Mouse (Mus musculus) fat pad, adult 2 months (tissue): ENCODE data around the gene Tubb5.

Experiments
- DNase-seq: peaks from one replicate; pipeline ENCODE4 v3.0.0-alpha.2; 2011; ENCODE audit warnings: low read depth, low spot score; ENCODE audit errors: extremely low read depth

The Tubb5 gene

DNA sequence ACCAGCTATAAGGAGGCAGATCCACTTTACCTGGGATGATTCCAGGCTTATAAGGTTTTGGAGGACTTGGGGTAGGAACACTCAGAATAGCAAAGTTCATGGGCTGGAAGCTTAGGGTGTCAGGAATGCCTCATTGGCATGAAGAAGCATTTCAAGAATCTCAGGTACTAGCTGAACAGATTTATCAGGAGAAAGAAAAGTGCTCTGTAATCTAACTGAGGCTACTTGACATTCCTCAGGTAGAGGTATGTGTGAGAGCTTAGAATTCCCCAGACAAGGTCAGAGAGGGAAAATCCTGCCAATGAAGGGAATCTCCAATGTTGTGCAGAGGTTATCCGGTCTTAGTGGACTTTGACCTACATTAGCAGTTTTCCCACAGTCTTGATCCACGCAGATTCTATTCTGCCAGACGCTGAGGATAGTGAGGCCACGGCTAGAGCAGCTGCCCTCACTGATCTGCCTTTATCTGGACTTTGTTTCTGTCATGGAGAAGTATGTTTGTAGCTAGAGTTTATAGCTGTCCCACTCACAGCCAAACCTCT is 34.2 kb downstream of the Tubb5 start:
- DNase-seq = no peak

- no peak for DNase-seq
Measured at GRCm38 (mm10) chr17:35803020-35803419, 35.1 kb downstream of the Tubb5 start.

DNA sequence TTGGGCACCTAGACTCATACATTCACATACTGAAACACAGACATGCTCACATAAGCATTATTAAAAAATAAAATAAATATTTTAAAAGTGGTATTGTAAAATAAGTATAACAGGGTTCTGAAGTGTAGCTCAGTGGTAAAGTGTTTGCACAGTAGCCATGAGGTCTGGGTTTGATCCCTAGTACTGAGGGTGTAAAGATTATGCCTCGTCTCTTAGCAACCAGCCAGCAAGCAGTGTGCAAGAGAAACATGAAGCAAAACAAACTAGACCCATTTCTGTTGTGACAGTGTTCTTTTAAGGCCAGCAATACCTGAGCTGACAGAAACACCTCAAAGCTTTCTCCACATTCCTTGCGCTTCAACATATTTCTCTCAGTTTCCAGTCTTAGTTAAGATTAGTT is 37.2 kb downstream of the Tubb5 start:
- no peak for DNase-seq

DNA sequence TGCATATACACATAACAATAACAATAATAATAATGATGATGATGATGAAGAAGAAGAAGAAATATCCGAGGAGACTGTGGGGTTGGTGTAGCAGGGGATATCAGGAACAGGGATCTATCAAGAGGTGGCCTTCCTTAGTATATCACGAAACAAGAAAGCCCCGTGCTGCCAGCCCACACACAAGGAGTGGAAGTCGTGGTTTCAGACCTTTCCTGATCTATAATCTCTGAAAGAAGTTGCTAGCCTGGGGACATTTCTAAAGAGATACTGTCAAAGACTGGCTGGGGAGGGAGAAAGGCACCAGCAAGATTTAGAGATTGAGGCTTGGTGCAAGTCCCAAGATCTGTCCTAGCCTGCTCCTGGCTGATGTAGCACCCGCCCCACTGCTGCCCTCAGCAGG is 41.3 kb downstream of the Tubb5 start:
- DNase-seq = no peak

DNA sequence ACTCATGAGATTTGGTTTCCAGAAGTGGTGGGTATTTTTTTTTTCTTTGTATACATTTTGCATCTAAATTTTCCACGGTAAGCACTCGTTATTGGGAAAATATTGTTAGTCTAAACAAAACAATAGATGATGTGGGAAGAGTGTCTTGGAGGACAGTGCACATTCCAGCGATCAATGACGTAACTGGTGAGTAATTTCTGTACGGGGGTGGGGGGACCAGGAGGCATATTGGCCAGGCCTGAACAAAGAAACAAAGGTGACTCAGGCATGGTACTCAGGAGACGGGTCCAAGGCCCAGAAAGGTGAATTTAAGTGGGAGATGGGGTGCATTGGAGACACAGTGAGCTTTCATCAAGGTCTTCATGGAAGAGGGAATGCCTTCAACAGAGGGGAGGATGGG is 42.5 kb downstream of the Tubb5 start:
- DNase-seq = no peak

- no peak for DNase-seq
Measured at GRCm38 (mm10) chr17:35795099-35795498, 43.0 kb downstream of the Tubb5 start.

DNA sequence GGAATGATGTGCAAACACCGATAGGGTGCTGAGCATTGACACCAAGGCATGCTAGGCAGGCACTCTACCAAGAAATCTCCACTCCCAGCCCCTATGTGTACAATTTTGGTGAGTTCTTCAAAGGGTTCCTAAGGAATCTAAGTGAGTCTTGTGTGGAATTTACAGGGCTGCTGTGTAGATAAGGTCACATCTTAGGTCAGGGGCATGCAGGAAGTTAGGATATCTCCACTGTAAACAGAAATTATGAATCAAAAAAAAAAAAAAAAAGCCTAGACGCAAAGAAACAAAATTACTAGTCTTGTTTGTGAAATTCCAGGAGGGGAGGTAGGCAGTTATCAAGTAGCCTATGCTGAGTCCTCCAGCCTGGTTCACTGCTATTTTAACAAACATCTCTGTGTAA is 45.3 kb downstream of the Tubb5 start:
- no peak for DNase-seq

GRCm38 (mm10) chr17:35790933-35791332 is 47.2 kb downstream of the Tubb5 start:
- DNase-seq = peak; percentile 57

GRCm38 (mm10) chr17:35788025-35788424 is 50.1 kb downstream of the Tubb5 start:
- DNase-seq = no peak

DNA sequence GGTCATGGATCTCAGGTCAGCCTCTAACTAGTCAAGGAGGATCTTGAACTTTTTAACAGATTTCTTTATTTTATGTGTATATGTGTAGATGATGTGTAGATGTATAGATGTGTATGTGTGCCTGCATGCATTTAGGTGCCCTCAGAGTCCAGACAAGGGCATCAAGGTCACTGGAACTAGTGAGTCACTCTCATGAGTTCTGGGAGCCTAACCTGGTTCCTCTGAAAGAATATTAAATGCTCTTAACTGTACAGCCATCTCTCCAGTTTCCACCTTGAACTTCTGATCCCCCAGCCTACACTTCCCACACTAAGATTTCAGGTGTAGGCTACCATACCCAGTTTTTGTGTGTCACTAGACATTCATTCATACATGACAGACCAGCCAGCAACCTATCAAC is 50.6 kb downstream of the Tubb5 start:
- no peak for DNase-seq

- DNase-seq = no peak
Measured at GRCm38 (mm10) chr17:35785140-35785539, 53.0 kb downstream of the Tubb5 start.

DNA sequence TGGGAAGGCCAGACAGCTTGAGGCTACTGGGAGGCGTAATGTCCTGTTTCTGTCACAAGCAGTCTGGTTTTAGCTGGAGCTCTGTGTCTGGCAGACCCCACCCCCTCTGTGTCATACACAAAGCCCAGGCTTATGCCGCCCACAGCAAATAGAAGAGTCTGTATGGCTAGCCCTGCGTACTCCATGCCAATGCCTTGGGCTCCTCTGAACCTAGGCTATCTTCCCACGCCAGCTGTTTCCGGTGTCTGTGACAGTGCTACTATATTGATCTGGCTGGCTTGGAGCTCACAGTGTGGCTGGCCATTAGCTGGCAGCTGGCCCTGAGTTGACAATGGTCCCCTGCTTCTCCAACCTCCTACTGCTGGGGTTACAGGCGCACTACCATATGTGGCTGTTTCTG is 54.2 kb downstream of the Tubb5 start:
- DNase-seq = no peak
